Mouse (Mus musculus) hematopoietic multipotent progenitor cell, adult 10-12 weeks (in vitro differentiated cells): ENCODE measurements around the gene Rtl1. TPM values are rescaled to one million over a fixed set of nuclear protein-coding genes. Genes with fewer than 3 reads are reported as not detected.

Experiments used
- polyA plus RNA-seq: library from polyadenylated mRNA; stranded (reverse); fragments of >175 nt; gene quantifications from 2 replicates; pipeline ENCODE4 v1.2.3, GENCODE M21; 2012; ENCODE audit warnings: low replicate concordance

Rtl1 gene
- 0.02 TPM in 1 of 2 replicates, not detected in the other for polyA plus RNA-seq

GRCm38 (mm10) chr12:109600230-109600629 lies at the start of gene Rtl1:
Gene Rtl1 (minus strand): TSS chr12:109600330.

Other genes starting within 250 kb of the Rtl1 start
- gene Dlk1, start 147.5 kb downstream of the Rtl1 start, polyA plus RNA-seq = 0.35 and 1.2 TPM in 2 replicates